17 mouse cellular contexts compared by ENCODE assay signal in the genomic region with DNA sequence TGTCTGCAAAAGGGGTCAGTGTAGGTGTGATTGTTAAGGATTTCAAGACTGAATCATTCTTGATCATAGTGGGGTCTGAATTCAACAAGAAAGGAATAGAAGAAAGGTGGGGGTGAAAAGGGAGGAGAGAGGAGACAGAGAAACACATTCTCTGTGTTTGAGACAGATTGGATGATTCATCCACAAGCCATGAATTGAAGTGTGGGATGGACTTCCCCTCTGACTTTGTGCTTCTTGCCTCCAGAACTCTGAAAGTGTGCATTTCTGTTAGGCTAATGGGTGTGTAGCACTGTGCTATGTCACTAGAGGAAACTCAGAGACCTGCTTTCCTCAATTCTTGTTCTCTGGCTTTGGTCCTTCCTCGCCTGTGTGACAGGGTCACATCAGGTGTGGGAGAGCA. TPM values are rescaled to one million over a fixed set of nuclear protein-coding genes. Genes with fewer than 3 reads are reported as not detected.
DNase-seq lines count a peak whose midpoint lies in the region; ATAC-seq and TF ChIP-seq lines count a peak whose summit lies in the region.
"Had no signal": no experiment of that assay in that cellular context is flagged by ENCODE, and none has a peak within 500 bp of the region (broad histone marks: within the 10 kb centered on the region; RNA-seq: fewer than 3 reads in every experiment).

No protein-coding gene starts in this region.

- 55% methylated on average over 1 of the region's 1 CpGs for WGBS in heart, embryonic 13.5 days
- 89% methylated on average over 1 of the region's 1 CpGs for WGBS in lung, embryonic 16.5 days
- 74% methylated on average over 1 of the region's 1 CpGs for WGBS in stomach, postnatal 0 days

- no peak for TF ChIP-seq CTCF in stomach, postnatal 0 days (IDR thresholded peaks at IDR 0.05; ENCODE audit: low read depth)

- H3K9ac ChIP-seq in heart, embryonic 13.5 days = no peak overlapping the region
- H3K9ac ChIP-seq in lung, embryonic 16.5 days (ENCODE audit: low read length) = no peak overlapping the region
- no peak overlapping the region for H3K9ac ChIP-seq in stomach, postnatal 0 days (ENCODE audit: low read length)
- H3K9ac ChIP-seq: forebrain, embryonic 12.5 days; hindbrain, embryonic 15.5 days; liver, embryonic 13.5 days had no signal

- no peaks in the 10 kb centered on the region for H3K36me3 ChIP-seq in heart, embryonic 13.5 days
- no peaks in the 10 kb centered on the region for H3K36me3 ChIP-seq in lung, embryonic 16.5 days (ENCODE audit: control insufficient read depth, insufficient read depth, low read length)
- no peaks in the 10 kb centered on the region for H3K36me3 ChIP-seq in stomach, postnatal 0 days (ENCODE audit: control insufficient read depth, insufficient read depth, low read length)
- H3K36me3 ChIP-seq: forebrain, embryonic 12.5 days; hindbrain, embryonic 15.5 days; liver, embryonic 13.5 days had no signal

- peaks cover 6% of the 10 kb centered on the region; the same call in 1 of the 2 replicates for H3K27me3 ChIP-seq in heart, embryonic 13.5 days (replicated peaks)
- H3K27me3 ChIP-seq in lung, embryonic 16.5 days (ENCODE audit: control insufficient read depth, insufficient read depth, low read depth, low read length) = no peaks in the 10 kb centered on the region
- H3K27me3 ChIP-seq in stomach, postnatal 0 days (ENCODE audit: control insufficient read depth, insufficient read depth, low read length) = no peaks in the 10 kb centered on the region
- H3K27me3 ChIP-seq: hindbrain, embryonic 15.5 days; liver, embryonic 13.5 days had no signal

- peaks cover 54% of the 10 kb centered on the region for H3K4me1 ChIP-seq in heart, embryonic 13.5 days
- peaks cover 35% of the 10 kb centered on the region for H3K4me1 ChIP-seq in lung, embryonic 16.5 days (replicated peaks; ENCODE audit: control insufficient read depth, insufficient read depth, low read length)
- H3K4me1 ChIP-seq in stomach, postnatal 0 days (replicated peaks; ENCODE audit: control insufficient read depth, insufficient read depth) = 0 out of 2 replicates have a peak, but pooled peaks cover 2% of the 10 kb centered on the region

- no peak for ATAC-seq in heart, embryonic 13.5 days (ENCODE audit: extremely low read depth, insufficient number of reproducible peaks, low FRiP score, low TSS enrichment)
- ATAC-seq in lung, embryonic 16.5 days (ENCODE audit: low read depth) = no peak
- no peak for ATAC-seq in stomach, postnatal 0 days (ENCODE audit: low FRiP score, low TSS enrichment)
- no peak for ATAC-seq in erythroid progenitor cell, adult 5-6 weeks (replicated peaks; ENCODE audit: low FRiP score, poor library complexity, severe bottlenecking)

- H3K4me2 ChIP-seq in heart, embryonic 13.5 days = no peak overlapping the region
- H3K4me2 ChIP-seq in lung, embryonic 16.5 days (ENCODE audit: low read depth, low read length) = no peak overlapping the region
- no peak overlapping the region for H3K4me2 ChIP-seq in stomach, postnatal 0 days (replicated peaks; ENCODE audit: low read depth)
- H3K4me2 ChIP-seq: forebrain, embryonic 12.5 days; liver, embryonic 13.5 days had no signal

- no peak for TF ChIP-seq EP300 in stomach, postnatal 0 days (optimal IDR thresholded peaks at IDR 0.05)

- H3K4me3 ChIP-seq in heart, embryonic 13.5 days = no peak overlapping the region
- H3K4me3 ChIP-seq in lung, embryonic 16.5 days (ENCODE audit: low read length) = no peak overlapping the region
- H3K4me3 ChIP-seq in stomach, postnatal 0 days (ENCODE audit: low read depth, low read length) = no peak overlapping the region
- H3K4me3 ChIP-seq: forebrain, embryonic 12.5 days; hindbrain, embryonic 15.5 days; liver, embryonic 13.5 days; megakaryocyte, embryonic 14.5 days had no signal

- H3K27ac ChIP-seq in heart, embryonic 13.5 days (replicated peaks) = peak overlapping the region; percentile 78
- H3K27ac ChIP-seq in lung, embryonic 16.5 days (ENCODE audit: low read length) = peak overlapping the region; percentile 17; the same call in 1 of the 2 replicates
- H3K27ac ChIP-seq in stomach, postnatal 0 days (replicated peaks) = peak overlapping the region; percentile 70; the same call in 1 of the 2 replicates
- H3K27ac ChIP-seq: hindbrain, embryonic 15.5 days; liver, embryonic 13.5 days had no signal

- no peaks in the 10 kb centered on the region for H3K9me3 ChIP-seq in heart, embryonic 13.5 days
- H3K9me3 ChIP-seq in lung, embryonic 16.5 days (ENCODE audit: control insufficient read depth, low read length) = no peaks in the 10 kb centered on the region
- no peaks in the 10 kb centered on the region for H3K9me3 ChIP-seq in stomach, postnatal 0 days (ENCODE audit: control insufficient read depth, low read length)
- H3K9me3 ChIP-seq: forebrain, embryonic 12.5 days; hindbrain, embryonic 15.5 days; liver, embryonic 13.5 days; megakaryocyte, embryonic 14.5 days had no signal

- no peak for DNase-seq in heart, adult 18-20 months
- DNase-seq in lung, postnatal 10 days = no peak
- DNase-seq in fibroblast of lung, adult 2 months (ENCODE audit: low read depth) = peak; percentile 51
- DNase-seq in stomach, postnatal 0 days (ENCODE audit: low spot score) = no peak
- no peak for DNase-seq in left cerebral cortex, adult 18-20 months (ENCODE audit: low spot score in 2 of 2)
- DNase-seq: adrenal gland, adult 2 months; cerebellum, postnatal 25 days; gastrocnemius, postnatal 10 days; liver, embryonic 13.5 days; retina, postnatal 1 day; thymus, postnatal 14 days had no signal

RNA-seq across cellular contexts. Expression of gene Hhat, which starts 15.2 kb away (rescaled TPM):
- 6.3 and 6.4 TPM in 2 replicates for polyA plus RNA-seq in heart, embryonic 13.5 days (2015; fragmentation: Nextera tagmentation; extraction: Ambion mirVana)
- total RNA-seq in heart, adult 18-20 months (2021) = 1 to 10 TPM; 1.6 to 3.3 TPM
- 8.6 and 9.3 TPM in 2 replicates for polyA plus RNA-seq in lung, embryonic 16.5 days (2015; fragmentation: Nextera tagmentation; extraction: Ambion mirVana)
- 3.1 and 3.6 TPM in 2 replicates for polyA plus RNA-seq in stomach, postnatal 0 days (2015; fragmentation: Nextera tagmentation; extraction: Ambion mirVana)
- not detected in 2 replicates for total RNA-seq in erythroid progenitor cell, adult 5-6 weeks (2015; ENCODE audit: low replicate concordance)
- 0.51 TPM in 1 of 2 replicates, not detected in the other for total RNA-seq in erythroid progenitor cell, adult 5-6 weeks (2017; ENCODE audit: low replicate concordance)
- total RNA-seq in left cerebral cortex, adult 18-20 months (2021) = 1 to 10 TPM; 1.3 to 1.7 TPM

Comparison
In these comparisons a context has a peak if more than half of its experiments do, and no peak if none do; other contexts are left out.
1. H3K27ac ChIP-seq: peak in every context shown above with its lines; median percentile 78 in heart, embryonic 13.5 days; 70 in stomach, postnatal 0 days; 17 in lung, embryonic 16.5 days.